Comparison of ENCODE assay signal across 23 mouse cellular contexts in genomic region chr16:90229897-90230296, GRCm38 (mm10). TPM values are rescaled to one million over a fixed set of nuclear protein-coding genes. Genes with fewer than 3 reads are reported as not detected.
DNase-seq lines count a peak whose midpoint lies in the region; ATAC-seq lines count a peak whose summit lies in the region.
"Had no signal": no experiment of that assay in that cellular context is flagged by ENCODE, and none has a peak within 500 bp of the region (broad histone marks: within the 10 kb centered on the region; RNA-seq: fewer than 3 reads in every experiment).

No protein-coding gene starts in this region.

- no peak overlapping the region for H3K4me2 ChIP-seq in kidney, embryonic 16.5 days (replicated peaks; ENCODE audit: low read depth, low read length)
- no peak overlapping the region for H3K4me2 ChIP-seq in midbrain, embryonic 11.5 days
- no peak overlapping the region for H3K4me2 ChIP-seq in embryonic facial prominence, embryonic 12.5 days (replicated peaks)
- H3K4me2 ChIP-seq: forebrain, embryonic 12.5 days; heart, embryonic 15.5 days had no signal

- peaks cover 37% of the 10 kb centered on the region for H3K36me3 ChIP-seq in kidney, embryonic 16.5 days (ENCODE audit: insufficient read depth, low read length)
- H3K36me3 ChIP-seq in midbrain, embryonic 11.5 days (ENCODE audit: control insufficient read depth, insufficient read depth, low read length) = peaks cover 13% of the 10 kb centered on the region; the same call in 1 of the 2 replicates
- H3K36me3 ChIP-seq in midbrain, embryonic 10.5 days = peaks cover 81% of the 10 kb centered on the region
- peaks cover 47% of the 10 kb centered on the region for H3K36me3 ChIP-seq in embryonic facial prominence, embryonic 12.5 days

- no peak for DNase-seq in frontal cortex, postnatal 25 days (ENCODE audit: low spot score in 2 of 2)
- DNase-seq in kidney, postnatal 10 days = no peak
- peak; percentile 62 for DNase-seq in midbrain, embryonic 11.5 days (ENCODE audit: low spot score, missing footprints)
- DNase-seq in midbrain, embryonic 10.5 days (ENCODE audit: low spot score) = no peak
- DNase-seq: adrenal gland, postnatal 14 days; cerebellum, adult 11 months; cerebellum, adult 9-10 months; cerebellum, postnatal 36 days; kidney, adult 11 months; layer of hippocampus, adult 9-11 months; lung, adult 2 months; lung, postnatal 14 days; thymus, adult 2 months had no signal

- H3K4me1 ChIP-seq in kidney, embryonic 16.5 days (ENCODE audit: insufficient read depth, low read length) = 0 out of 2 replicates have a peak, but pooled peaks cover 2% of the 10 kb centered on the region
- no peaks in the 10 kb centered on the region for H3K4me1 ChIP-seq in midbrain, embryonic 11.5 days (ENCODE audit: control insufficient read depth, insufficient read depth, low read length)
- no peaks in the 10 kb centered on the region for H3K4me1 ChIP-seq in midbrain, embryonic 10.5 days
- no peaks in the 10 kb centered on the region for H3K4me1 ChIP-seq in embryonic facial prominence, embryonic 12.5 days
- H3K4me1 ChIP-seq: forebrain, embryonic 12.5 days had no signal

- H3K9me3 ChIP-seq in kidney, embryonic 16.5 days (ENCODE audit: low read length) = no peaks in the 10 kb centered on the region
- H3K9me3 ChIP-seq in midbrain, embryonic 11.5 days (ENCODE audit: control insufficient read depth, low read length) = no peaks in the 10 kb centered on the region
- no peaks in the 10 kb centered on the region for H3K9me3 ChIP-seq in midbrain, embryonic 10.5 days (replicated peaks)
- H3K9me3 ChIP-seq in embryonic facial prominence, embryonic 12.5 days = no peaks in the 10 kb centered on the region
- H3K9me3 ChIP-seq: forebrain, embryonic 12.5 days; heart, embryonic 10.5 days; heart, embryonic 15.5 days had no signal

- H3K9ac ChIP-seq in kidney, embryonic 16.5 days (replicated peaks; ENCODE audit: low read length) = no peak overlapping the region
- no peak overlapping the region for H3K9ac ChIP-seq in midbrain, embryonic 11.5 days (ENCODE audit: low read length)
- H3K9ac ChIP-seq in embryonic facial prominence, embryonic 12.5 days = no peak overlapping the region
- H3K9ac ChIP-seq: forebrain, embryonic 12.5 days; heart, embryonic 15.5 days had no signal

- no peaks in the 10 kb centered on the region for H3K27me3 ChIP-seq in kidney, embryonic 16.5 days (ENCODE audit: insufficient read depth, low read length)
- H3K27me3 ChIP-seq in midbrain, embryonic 11.5 days (ENCODE audit: control insufficient read depth, insufficient read depth, low read length) = no peaks in the 10 kb centered on the region
- H3K27me3 ChIP-seq in midbrain, embryonic 10.5 days (ENCODE audit: low read depth, poor library complexity, severe bottlenecking) = no peaks in the 10 kb centered on the region
- no peaks in the 10 kb centered on the region for H3K27me3 ChIP-seq in embryonic facial prominence, embryonic 12.5 days
- H3K27me3 ChIP-seq: forebrain, embryonic 12.5 days; heart, embryonic 15.5 days had no signal

- 88% methylated on average over 6 of the region's 6 CpGs for whole genome bisulfite sequencing in kidney, embryonic 16.5 days
- WGBS in midbrain, embryonic 11.5 days = 88% methylated on average over 6 of the region's 6 CpGs
- WGBS in midbrain, embryonic 10.5 days = 90% methylated on average over 6 of the region's 6 CpGs
- WGBS in embryonic facial prominence, embryonic 12.5 days = 86% methylated on average over 6 of the region's 6 CpGs

- peak; percentile 17 for ATAC-seq in frontal cortex, adult (ENCODE audit: low TSS enrichment)
- ATAC-seq in kidney, embryonic 16.5 days (ENCODE audit: low FRiP score, low TSS enrichment) = peak; percentile 42; the same call in 1 of the 2 replicates
- no peak for ATAC-seq in midbrain, embryonic 11.5 days (ENCODE audit: low FRiP score)
- ATAC-seq in embryonic facial prominence, embryonic 12.5 days (ENCODE audit: insufficient number of reproducible peaks, insufficient read depth, low FRiP score, low TSS enrichment) = 0 out of 2 replicates have a peak, but pooled peaks have one; percentile 41
- ATAC-seq: CD4-positive, CD25-positive, alpha-beta regulatory T cell, adult 4 months; inflammation-experienced regulatory T-cells, adult 6 months had no signal

- no peak overlapping the region for H3K27ac ChIP-seq in kidney, embryonic 16.5 days (ENCODE audit: low read length)
- H3K27ac ChIP-seq in midbrain, embryonic 11.5 days (ENCODE audit: low read depth, low read length) = no peak overlapping the region
- no peak overlapping the region for H3K27ac ChIP-seq in midbrain, embryonic 10.5 days (replicated peaks)
- no peak overlapping the region for H3K27ac ChIP-seq in embryonic facial prominence, embryonic 12.5 days
- H3K27ac ChIP-seq: forebrain, embryonic 12.5 days; heart, embryonic 10.5 days; heart, embryonic 15.5 days had no signal

- H3K4me3 ChIP-seq in kidney, embryonic 16.5 days (ENCODE audit: low read length) = no peak overlapping the region
- H3K4me3 ChIP-seq in midbrain, embryonic 11.5 days (ENCODE audit: low read depth, low read length) = no peak overlapping the region
- no peak overlapping the region for H3K4me3 ChIP-seq in midbrain, embryonic 10.5 days
- H3K4me3 ChIP-seq in embryonic facial prominence, embryonic 12.5 days = no peak overlapping the region
- H3K4me3 ChIP-seq: erythroblast, embryonic 14.5 days; forebrain, embryonic 12.5 days; heart, embryonic 10.5 days; heart, embryonic 15.5 days; myocyte had no signal

RNA-seq across cellular contexts. Expression of gene Sod1, which starts 9.3 kb away (rescaled TPM):
- 1,053 and 1,127 TPM in 2 replicates for polyA plus RNA-seq in kidney, embryonic 16.5 days (2015; fragmentation: Nextera tagmentation; extraction: Ambion mirVana)
- polyA plus RNA-seq in midbrain, embryonic 11.5 days (2014; fragmentation: Nextera tagmentation; extraction: Ambion mirVana) = 1,019 and 1,097 TPM in 2 replicates
- polyA plus RNA-seq in midbrain, embryonic 10.5 days (2016; fragmentation: Nextera tagmentation; extraction: Ambion mirVana) = 1,095 and 1,127 TPM in 2 replicates
- 976 and 1,009 TPM in 2 replicates for polyA plus RNA-seq in embryonic facial prominence, embryonic 12.5 days (2016; fragmentation: Nextera tagmentation; extraction: Ambion mirVana)

RNA-seq across cellular contexts. Expression of gene Scaf4, which starts 54.4 kb away (rescaled TPM):
- polyA plus RNA-seq in kidney, embryonic 16.5 days (2015; fragmentation: Nextera tagmentation; extraction: Ambion mirVana) = 22.1 and 29.2 TPM in 2 replicates
- polyA plus RNA-seq in midbrain, embryonic 11.5 days (2014; fragmentation: Nextera tagmentation; extraction: Ambion mirVana) = 26.9 and 31.6 TPM in 2 replicates
- 34.6 and 35.7 TPM in 2 replicates for polyA plus RNA-seq in midbrain, embryonic 10.5 days (2016; fragmentation: Nextera tagmentation; extraction: Ambion mirVana)
- 32.3 and 34.8 TPM in 2 replicates for polyA plus RNA-seq in embryonic facial prominence, embryonic 12.5 days (2016; fragmentation: Nextera tagmentation; extraction: Ambion mirVana)
